Mouse (Mus musculus): ENCODE results near the gene Trip11. TPM values are rescaled to one million over a fixed set of nuclear protein-coding genes. Genes with fewer than 3 reads are reported as not detected.

The Trip11 gene
- polyA plus RNA-seq, 2 experiments, result 2.2 to 6.1 TPM

- no peaks in the 10 kb centered on the region for H3K36me3 ChIP-seq (replicated peaks; ENCODE audit: control insufficient read depth, insufficient read depth, low read depth)
- no peak overlapping the region for H3K27ac ChIP-seq
- H3K27me3 ChIP-seq (ENCODE audit: control insufficient read depth, insufficient read depth, low read length), result peaks cover 9% of the 10 kb centered on the region
- no peak for TF ChIP-seq CTCF (IDR thresholded peaks at IDR 0.05; ENCODE audit: low read depth)
- no peak for TF ChIP-seq EP300 (IDR thresholded peaks at IDR 0.05; ENCODE audit: low read depth)
- ATAC-seq (ENCODE audit: insufficient read depth) (no peak), DNase-seq (ENCODE audit: low read depth in 3 of 3, low spot score in 3 of 3) (no peak)
- no peak overlapping the region for H3K9ac ChIP-seq (replicated peaks)
- H3K9me3 ChIP-seq (ENCODE audit: control insufficient read depth, low read length), result no peaks in the 10 kb centered on the region
- 68% methylated on average over 2 of the region's 2 CpGs for WGBS (ENCODE audit: insufficient replicate concordance)
- no peak overlapping the region for H3K4me3 ChIP-seq (ENCODE audit: insufficient read depth in 1 of 2, low read depth in 2 of 2, low read length in 2 of 2)
- peaks cover 0 to 2% of the 10 kb centered on the region in 2 experiments; a peak in 2 of 4 replicates for H3K4me1 ChIP-seq (replicated peaks; ENCODE audit: control insufficient read depth in 2 of 2, insufficient read depth in 2 of 2, low read length in 1 of 2)
- H3K4me2 ChIP-seq (ENCODE audit: low read depth), result no peak overlapping the region
Observed at GRCm38 (mm10) chr12:101814423-101814822, 98.6 kb downstream of the Trip11 start.

DNA sequence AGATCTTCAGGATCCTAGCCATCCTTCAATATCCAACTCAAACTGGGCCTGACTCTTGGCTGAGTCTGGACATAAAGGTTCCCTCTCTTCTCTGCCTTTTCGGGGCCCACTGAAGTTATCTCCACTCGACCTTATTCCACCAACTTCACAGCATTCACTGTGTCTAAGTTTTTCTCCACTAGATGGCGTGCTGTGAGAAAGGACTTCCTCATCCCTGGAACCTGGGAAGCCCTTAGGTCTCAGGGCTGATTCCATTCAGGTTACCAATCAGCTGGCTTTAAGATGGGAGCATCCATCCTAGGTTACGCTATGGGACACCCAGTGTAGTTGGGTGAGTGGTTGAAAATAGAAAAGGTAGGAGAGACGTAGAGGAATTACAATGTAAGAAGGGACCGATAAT, 101.9 kb downstream of the Trip11 start:
- TF ChIP-seq EP300 (IDR thresholded peaks at IDR 0.05; ENCODE audit: low read depth) (no peak), CTCF (IDR thresholded peaks at IDR 0.05; ENCODE audit: low read depth) (peak; percentile 65)
- Histone ChIP-seq H3K4me3 (ENCODE audit: insufficient read depth in 1 of 2, low read depth in 2 of 2, low read length in 2 of 2) (no peak overlapping the region), H3K27me3 (ENCODE audit: control insufficient read depth, insufficient read depth, low read length) (no peaks in the 10 kb centered on the region), H3K4me2 (ENCODE audit: low read depth) (no peak overlapping the region), H3K27ac (no peak overlapping the region), H3K36me3 (replicated peaks; ENCODE audit: control insufficient read depth, insufficient read depth, low read depth) (no peaks in the 10 kb centered on the region), H3K9ac (replicated peaks) (no peak overlapping the region), H3K4me1 (replicated peaks; ENCODE audit: control insufficient read depth in 2 of 2, insufficient read depth in 2 of 2, low read length in 1 of 2) (no peaks in the 10 kb centered on the region), H3K9me3 (ENCODE audit: control insufficient read depth, low read length) (no peaks in the 10 kb centered on the region)
- DNase-seq (ENCODE audit: low read depth in 3 of 3, low spot score in 3 of 3), result no peak
- no peak for ATAC-seq (ENCODE audit: insufficient read depth)
- 42% methylated on average over 6 of the region's 6 CpGs for WGBS (ENCODE audit: insufficient replicate concordance)

DNA sequence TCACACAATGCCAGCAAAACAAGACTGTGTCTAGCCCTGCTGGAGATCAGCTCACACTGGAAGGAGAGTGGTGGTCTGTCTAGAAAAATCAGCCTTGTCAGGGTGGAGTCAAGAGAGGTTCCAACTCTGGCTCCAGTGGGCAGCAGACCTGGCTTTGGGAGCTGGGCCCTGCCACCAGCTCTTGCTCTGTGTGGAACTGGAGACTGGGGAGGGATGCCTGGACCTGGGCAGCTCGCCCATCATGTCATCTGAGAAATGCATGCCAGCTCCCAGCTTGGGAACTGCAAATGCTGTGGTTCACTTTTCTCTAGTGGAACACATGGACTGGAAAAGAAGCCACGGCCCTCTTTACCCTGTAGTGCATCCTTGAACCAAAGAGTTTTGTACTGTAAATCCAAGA, 102.6 kb downstream of the Trip11 start:
- no peak overlapping the region for H3K27ac ChIP-seq
- H3K27me3 ChIP-seq (ENCODE audit: control insufficient read depth, insufficient read depth, low read length), result no peaks in the 10 kb centered on the region
- DNase-seq (ENCODE audit: low read depth in 3 of 3, low spot score in 3 of 3) (no peak), ATAC-seq (ENCODE audit: insufficient read depth) (no peak)
- H3K4me3 ChIP-seq (ENCODE audit: insufficient read depth in 1 of 2, low read depth in 2 of 2, low read length in 2 of 2), result no peak overlapping the region
- WGBS (ENCODE audit: insufficient replicate concordance), result 37% methylated on average over 2 of the region's 2 CpGs
- H3K4me1 ChIP-seq (replicated peaks; ENCODE audit: control insufficient read depth in 2 of 2, insufficient read depth in 2 of 2, low read length in 1 of 2), result no peaks in the 10 kb centered on the region
- H3K9ac ChIP-seq (replicated peaks), result no peak overlapping the region
- H3K36me3 ChIP-seq (replicated peaks; ENCODE audit: control insufficient read depth, insufficient read depth, low read depth), result no peaks in the 10 kb centered on the region
- no peaks in the 10 kb centered on the region for H3K9me3 ChIP-seq (ENCODE audit: control insufficient read depth, low read length)
- TF ChIP-seq EP300 (IDR thresholded peaks at IDR 0.05; ENCODE audit: low read depth) (no peak), CTCF (IDR thresholded peaks at IDR 0.05; ENCODE audit: low read depth) (no peak)
- no peak overlapping the region for H3K4me2 ChIP-seq (ENCODE audit: low read depth)

- 65% methylated on average over 2 of the region's 2 CpGs for WGBS (ENCODE audit: insufficient replicate concordance)
- H3K4me2 ChIP-seq (ENCODE audit: low read depth), result no peak overlapping the region
- ATAC-seq (ENCODE audit: insufficient read depth), result no peak
- no peak overlapping the region for H3K9ac ChIP-seq (replicated peaks)
- H3K4me3 ChIP-seq (ENCODE audit: insufficient read depth in 1 of 2, low read depth in 2 of 2, low read length in 2 of 2), result no peak overlapping the region
- no peaks in the 10 kb centered on the region for H3K27me3 ChIP-seq (ENCODE audit: control insufficient read depth, insufficient read depth, low read length)
- H3K4me1 ChIP-seq (replicated peaks; ENCODE audit: control insufficient read depth in 2 of 2, insufficient read depth in 2 of 2, low read length in 1 of 2), result no peaks in the 10 kb centered on the region
- no peak overlapping the region for H3K27ac ChIP-seq
- H3K9me3 ChIP-seq (ENCODE audit: control insufficient read depth, low read length), result no peaks in the 10 kb centered on the region
- no peak for TF ChIP-seq CTCF (IDR thresholded peaks at IDR 0.05; ENCODE audit: low read depth)
- TF ChIP-seq EP300 (IDR thresholded peaks at IDR 0.05; ENCODE audit: low read depth), result no peak
- H3K36me3 ChIP-seq (replicated peaks; ENCODE audit: control insufficient read depth, insufficient read depth, low read depth), result no peaks in the 10 kb centered on the region
- DNase-seq (ENCODE audit: low read depth in 3 of 3, low spot score in 3 of 3), result no peak
Observed at GRCm38 (mm10) chr12:101807400-101807799, 105.7 kb downstream of the Trip11 start.

- no peak for TF ChIP-seq EP300 (IDR thresholded peaks at IDR 0.05; ENCODE audit: low read depth)
- no peak for TF ChIP-seq CTCF (IDR thresholded peaks at IDR 0.05; ENCODE audit: low read depth)
- H3K9ac ChIP-seq (replicated peaks), result no peak overlapping the region
- H3K27ac ChIP-seq, result no peak overlapping the region
- no peaks in the 10 kb centered on the region for H3K36me3 ChIP-seq (replicated peaks; ENCODE audit: control insufficient read depth, insufficient read depth, low read depth)
- WGBS (ENCODE audit: insufficient replicate concordance), result 23% methylated on average over 3 of the region's 3 CpGs
- H3K4me2 ChIP-seq (ENCODE audit: low read depth), result no peak overlapping the region
- ATAC-seq (ENCODE audit: insufficient read depth) (no peak), DNase-seq (ENCODE audit: low read depth in 3 of 3, low spot score in 3 of 3) (no peak)
- H3K4me1 ChIP-seq (replicated peaks; ENCODE audit: control insufficient read depth in 2 of 2, insufficient read depth in 2 of 2, low read length in 1 of 2), result no peaks in the 10 kb centered on the region
- H3K4me3 ChIP-seq (ENCODE audit: insufficient read depth in 1 of 2, low read depth in 2 of 2, low read length in 2 of 2), result no peak overlapping the region
- H3K9me3 ChIP-seq (ENCODE audit: control insufficient read depth, low read length), result no peaks in the 10 kb centered on the region
- H3K27me3 ChIP-seq (ENCODE audit: control insufficient read depth, insufficient read depth, low read length), result no peaks in the 10 kb centered on the region
Observed at GRCm38 (mm10) chr12:101802445-101802844, 110.6 kb downstream of the Trip11 start.

Data from liver, embryonic 14.5 days (tissue).